Mouse (Mus musculus) heart, embryonic 12.5 days (tissue): ENCODE measurements around the gene Pxdc1. TPM values are rescaled to one million over a fixed set of nuclear protein-coding genes. Genes with fewer than 3 reads are reported as not detected.
A peak's percentile ranks its signal among the peaks of the same experiment; 100 is the strongest.

Experiments
- ATAC-seq: fragments of 200-750 bp; cut with Nextera tagmentation; 2 replicates; pipeline ENCODE4 v1.8.0; 2017; ENCODE audit warnings: moderate TSS enrichment, moderate library complexity; ENCODE audit not compliant: insufficient number of reproducible peaks, low FRiP score
- H3K27ac ChIP-seq: fragments of 300-500 bp; sonication (generic); 2 replicates; pipeline ENCODE4 v1.5.1; 2016; ENCODE audit warnings: mild to moderate bottlenecking, moderate library complexity; ENCODE audit not compliant: poor library complexity, severe bottlenecking
- H3K27me3 ChIP-seq: fragments of 300-500 bp; sonication (generic); replicated peaks from 2 replicates; pipeline ENCODE4 v1.6.1; 2016; ENCODE audit warnings: mild to moderate bottlenecking, moderate library complexity
- H3K36me3 ChIP-seq: fragments of 300-500 bp; sonication (generic); 2 replicates; pipeline ENCODE4 v1.6.1; 2016; ENCODE audit warnings: mild to moderate bottlenecking, moderate library complexity
- H3K4me1 ChIP-seq: fragments of 300-500 bp; sonication (generic); replicated peaks from 2 replicates; pipeline ENCODE4 v1.6.1; 2016; ENCODE audit warnings: mild to moderate bottlenecking
- H3K4me2 ChIP-seq: fragments of 300-500 bp; sonication (generic); 2 replicates; pipeline ENCODE4 v1.6.1; 2016; ENCODE audit warnings: mild to moderate bottlenecking, moderate library complexity
- H3K4me3 ChIP-seq: fragments of 300-500 bp; sonication (generic); 2 replicates; pipeline ENCODE4 v1.5.1; 2016; ENCODE audit warnings: mild to moderate bottlenecking
- H3K9ac ChIP-seq: fragments of 300-500 bp; sonication (generic); 2 replicates; pipeline ENCODE4 v1.6.1; 2016; ENCODE audit warnings: mild to moderate bottlenecking, moderate library complexity
- H3K9me3 ChIP-seq: fragments of 300-500 bp; sonication (generic); replicated peaks from 2 replicates; pipeline ENCODE4 v1.6.1; 2016; ENCODE audit warnings: mild to moderate bottlenecking, moderate library complexity
- WGBS: fragments of 180-500 bp; shearing (Covaris S2); methylation state at CpG from one replicate; pipeline ENCODE4 v1.1.7; 2016; 5-methylcytosine and 5-hydroxymethylcytosine counted together
- polyA plus RNA-seq: library from polyadenylated mRNA; unstranded; fragments of >200 nt; fragmentation: Nextera tagmentation; extraction: Ambion mirVana; gene quantifications from 2 replicates; pipeline ENCODE4 v1.2.1, GENCODE M21; 2016

The Pxdc1 gene
- polyA plus RNA-seq, 1 experiment from 2014 or later: 23.8 TPM

- H3K27ac ChIP-seq: no peak overlapping the region
- 91% methylated on average over 8 of the region's 8 CpGs for WGBS
- H3K4me1 ChIP-seq: no peaks in the 10 kb centered on the region
- no peak for ATAC-seq
- H3K36me3 ChIP-seq: peaks cover 42% of the 10 kb centered on the region
- no peak overlapping the region for H3K9ac ChIP-seq
- H3K4me3 ChIP-seq: no peak overlapping the region
- no peaks in the 10 kb centered on the region for H3K27me3 ChIP-seq
- H3K4me2 ChIP-seq: no peak overlapping the region
- H3K9me3 ChIP-seq: no peaks in the 10 kb centered on the region
Observed at GRCm38 (mm10) chr13:34630319-34630718, 23.0 kb downstream of the Pxdc1 start.

- Histone ChIP-seq H3K4me3 (no peak overlapping the region), H3K4me2 (no peak overlapping the region), H3K9ac (no peak overlapping the region), H3K36me3 (peaks cover 38% of the 10 kb centered on the region), H3K27ac (no peak overlapping the region), H3K27me3 (no peaks in the 10 kb centered on the region), H3K4me1 (no peaks in the 10 kb centered on the region), H3K9me3 (no peaks in the 10 kb centered on the region)
- WGBS: 87% methylated on average over 5 of the region's 5 CpGs
- ATAC-seq: no peak
Observed at GRCm38 (mm10) chr13:34629741-34630140, 23.5 kb downstream of the Pxdc1 start.

GRCm38 (mm10) chr13:34627446-34627845, 25.8 kb downstream of the Pxdc1 start:
- Histone ChIP-seq H3K4me1 (peaks cover 3% of the 10 kb centered on the region; the same call in 1 of the 2 replicates), H3K27ac (no peak overlapping the region), H3K9me3 (no peaks in the 10 kb centered on the region), H3K27me3 (no peaks in the 10 kb centered on the region), H3K36me3 (peaks cover 33% of the 10 kb centered on the region), H3K4me2 (no peak overlapping the region), H3K9ac (no peak overlapping the region), H3K4me3 (no peak overlapping the region)
- no peak for ATAC-seq
- 46% methylated on average over 3 of the region's 3 CpGs for WGBS

GRCm38 (mm10) chr13:34624414-34624813, 28.9 kb downstream of the Pxdc1 start:
- WGBS: 74% methylated on average over 2 of the region's 2 CpGs
- Histone ChIP-seq H3K9ac (no peak overlapping the region), H3K27me3 (no peaks in the 10 kb centered on the region)

GRCm38 (mm10) chr13:34612402-34612801, 40.9 kb downstream of the Pxdc1 start:
- WGBS: 56% methylated on average over 2 of the region's 2 CpGs
- Histone ChIP-seq H3K36me3 (no peaks in the 10 kb centered on the region), H3K4me1 (0 out of 2 replicates have a peak, but pooled peaks cover 3% of the 10 kb centered on the region), H3K4me3 (no peak overlapping the region), H3K9ac (no peak overlapping the region), H3K9me3 (no peaks in the 10 kb centered on the region), H3K27me3 (no peaks in the 10 kb centered on the region), H3K27ac (no peak overlapping the region), H3K4me2 (no peak overlapping the region)
- no peak for ATAC-seq

More at GRCm38 (mm10) chr13:34624414-34624813, 28.9 kb downstream of the Pxdc1 start:
- peaks cover 17% of the 10 kb centered on the region for H3K36me3 ChIP-seq
- no peak for ATAC-seq
- no peak overlapping the region for H3K27ac ChIP-seq
- H3K4me3 ChIP-seq: no peak overlapping the region
- H3K4me1 ChIP-seq: peaks cover 3% of the 10 kb centered on the region; the same call in 1 of the 2 replicates
- H3K9me3 ChIP-seq: no peaks in the 10 kb centered on the region
- no peak overlapping the region for H3K4me2 ChIP-seq

- Histone ChIP-seq H3K27me3 (no peaks in the 10 kb centered on the region), H3K27ac (no peak overlapping the region), H3K4me1 (0 out of 2 replicates have a peak, but pooled peaks cover 3% of the 10 kb centered on the region), H3K9ac (no peak overlapping the region), H3K4me3 (no peak overlapping the region), H3K9me3 (no peaks in the 10 kb centered on the region), H3K36me3 (no peaks in the 10 kb centered on the region), H3K4me2 (no peak overlapping the region)
- 74% methylated on average over 1 of the region's 1 CpGs for WGBS
- ATAC-seq: no peak
Observed at GRCm38 (mm10) chr13:34609711-34610110, 43.6 kb downstream of the Pxdc1 start.

- no peaks in the 10 kb centered on the region for H3K27me3 ChIP-seq
- no peak overlapping the region for H3K27ac ChIP-seq
- H3K4me3 ChIP-seq: no peak overlapping the region
- H3K9me3 ChIP-seq: no peaks in the 10 kb centered on the region
- H3K36me3 ChIP-seq: no peaks in the 10 kb centered on the region
- H3K4me1 ChIP-seq: no peaks in the 10 kb centered on the region
- no peak for ATAC-seq
- H3K9ac ChIP-seq: no peak overlapping the region
- WGBS: 74% methylated on average over 2 of the region's 2 CpGs
- H3K4me2 ChIP-seq: no peak overlapping the region
Observed at GRCm38 (mm10) chr13:34607079-34607478, 46.2 kb downstream of the Pxdc1 start.

- H3K27ac ChIP-seq: no peak overlapping the region
- H3K36me3 ChIP-seq: no peaks in the 10 kb centered on the region
- 77% methylated on average over 3 of the region's 3 CpGs for whole genome bisulfite sequencing
- no peak for ATAC-seq
- no peak overlapping the region for H3K9ac ChIP-seq
- H3K9me3 ChIP-seq: no peaks in the 10 kb centered on the region
- H3K27me3 ChIP-seq: no peaks in the 10 kb centered on the region
- no peak overlapping the region for H3K4me2 ChIP-seq
- no peaks in the 10 kb centered on the region for H3K4me1 ChIP-seq
- H3K4me3 ChIP-seq: no peak overlapping the region
Observed at GRCm38 (mm10) chr13:34605884-34606283, 47.4 kb downstream of the Pxdc1 start.

- no peak for ATAC-seq
- H3K9ac ChIP-seq: no peak overlapping the region
- no peaks in the 10 kb centered on the region for H3K27me3 ChIP-seq
- no peaks in the 10 kb centered on the region for H3K9me3 ChIP-seq
- H3K4me2 ChIP-seq: no peak overlapping the region
- 58% methylated on average over 5 of the region's 5 CpGs for whole genome bisulfite sequencing
- no peak overlapping the region for H3K27ac ChIP-seq
- H3K36me3 ChIP-seq: no peaks in the 10 kb centered on the region
- no peak overlapping the region for H3K4me3 ChIP-seq
- H3K4me1 ChIP-seq: no peaks in the 10 kb centered on the region
Observed at GRCm38 (mm10) chr13:34605206-34605605, 48.1 kb downstream of the Pxdc1 start.

- Histone ChIP-seq H3K27ac (no peak overlapping the region), H3K27me3 (no peaks in the 10 kb centered on the region), H3K9ac (no peak overlapping the region), H3K4me2 (no peak overlapping the region), H3K4me1 (no peaks in the 10 kb centered on the region), H3K36me3 (no peaks in the 10 kb centered on the region), H3K9me3 (no peaks in the 10 kb centered on the region), H3K4me3 (no peak overlapping the region)
- ATAC-seq: no peak
- 75% methylated on average over 1 of the region's 1 CpGs for WGBS
Observed at GRCm38 (mm10) chr13:34604406-34604805, 48.9 kb downstream of the Pxdc1 start.

- Histone ChIP-seq H3K9ac (no peak overlapping the region), H3K36me3 (no peaks in the 10 kb centered on the region), H3K4me2 (no peak overlapping the region), H3K4me1 (no peaks in the 10 kb centered on the region), H3K27me3 (no peaks in the 10 kb centered on the region), H3K9me3 (no peaks in the 10 kb centered on the region), H3K27ac (no peak overlapping the region), H3K4me3 (no peak overlapping the region)
- ATAC-seq: peak; percentile 86
- 11% methylated on average over 2 of the region's 2 CpGs for WGBS
Observed at GRCm38 (mm10) chr13:34602757-34603156, 50.5 kb downstream of the Pxdc1 start.

- Histone ChIP-seq H3K9ac (no peak overlapping the region), H3K27me3 (no peaks in the 10 kb centered on the region), H3K4me1 (no peaks in the 10 kb centered on the region), H3K9me3 (peaks cover under 1% of the 10 kb centered on the region; the same call in 1 of the 2 replicates), H3K36me3 (no peaks in the 10 kb centered on the region), H3K4me2 (no peak overlapping the region), H3K4me3 (no peak overlapping the region), H3K27ac (no peak overlapping the region)
- no peak for ATAC-seq
Observed at GRCm38 (mm10) chr13:34596797-34597196, 56.5 kb downstream of the Pxdc1 start.
